Mouse (Mus musculus): ENCODE measurements around the gene Rere. TPM values are rescaled to one million over a fixed set of nuclear protein-coding genes. Genes with fewer than 3 reads are reported as not detected.

The Rere gene
- polyA plus RNA-seq, 1 experiment from 2014 or later, result 57.2 TPM

DNA sequence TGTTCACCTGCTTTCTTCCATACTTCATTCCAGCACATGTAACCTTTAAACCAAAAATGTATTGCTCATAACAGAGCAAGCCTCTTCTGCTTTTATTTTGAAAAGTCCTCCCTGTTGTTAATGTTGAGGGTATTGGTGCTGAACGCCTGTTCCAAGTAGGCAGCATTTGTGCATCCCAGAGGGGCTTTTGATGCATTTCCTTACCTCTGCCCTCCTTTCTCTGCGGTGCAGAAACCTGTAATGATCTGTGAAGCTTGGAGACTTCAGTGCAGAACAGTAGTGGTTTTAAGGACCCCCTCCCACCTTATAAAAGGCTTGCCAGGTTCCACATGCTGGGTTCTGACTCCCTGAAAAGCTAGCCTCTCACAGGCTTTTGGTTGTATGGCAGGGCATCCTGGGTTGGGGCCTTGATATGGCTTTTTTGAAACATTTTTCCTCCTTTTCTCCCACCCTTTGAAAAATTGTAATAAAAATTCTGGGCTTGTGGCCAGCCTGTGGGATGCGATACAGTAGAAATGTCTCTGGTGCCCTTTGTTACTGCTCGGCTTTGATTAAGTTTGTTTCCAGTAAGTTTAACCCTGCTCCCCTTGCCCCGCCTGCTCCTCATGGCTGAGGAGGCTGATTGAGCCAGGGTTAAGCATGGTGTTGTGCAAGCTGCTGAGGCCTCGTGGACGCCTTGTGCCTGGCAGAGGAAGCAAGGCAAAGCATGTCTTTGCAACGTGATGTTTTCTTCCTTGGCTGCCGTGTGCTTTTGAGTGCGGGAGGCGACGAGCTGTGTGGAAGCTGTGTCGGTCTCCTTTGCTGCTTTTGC lies 301.7 kb downstream of the Rere start:
- H3K9ac ChIP-seq, result no peak overlapping the region
- no peaks in the 10 kb centered on the region for H3K36me3 ChIP-seq
- ATAC-seq (ENCODE audit: low FRiP score, low read depth), result no peak
- no peak overlapping the region for H3K4me3 ChIP-seq
- no peaks in the 10 kb centered on the region for H3K9me3 ChIP-seq
- H3K27ac ChIP-seq, result no peak overlapping the region
- WGBS, result 47% methylated on average over 13 of the region's 13 CpGs
- H3K4me2 ChIP-seq (replicated peaks), result no peak overlapping the region
- no peaks in the 10 kb centered on the region for H3K27me3 ChIP-seq (replicated peaks)
- H3K4me1 ChIP-seq, result peaks cover 26% of the 10 kb centered on the region

DNA sequence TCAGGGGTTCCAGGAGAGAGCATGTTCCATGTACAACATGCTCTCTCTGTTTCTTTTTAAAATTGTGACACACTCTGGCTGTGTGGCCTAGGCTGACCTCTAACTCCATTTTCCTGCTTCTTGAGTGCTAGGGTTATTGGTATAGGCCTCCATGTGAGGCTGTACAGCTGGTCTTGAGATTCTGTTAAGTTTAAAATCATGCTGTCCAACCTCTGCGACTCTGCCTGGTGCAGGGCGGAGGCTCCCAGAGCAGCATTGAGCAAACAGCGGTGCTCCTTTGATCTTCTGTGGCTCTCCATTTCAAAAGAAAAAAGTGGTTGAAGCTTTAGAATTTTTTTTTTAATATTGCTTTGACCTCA lies 302.3 kb downstream of the Rere start:
- Histone ChIP-seq H3K27me3 (replicated peaks) (no peaks in the 10 kb centered on the region), H3K9ac (no peak overlapping the region), H3K4me2 (replicated peaks) (no peak overlapping the region), H3K4me3 (no peak overlapping the region), H3K36me3 (no peaks in the 10 kb centered on the region), H3K9me3 (no peaks in the 10 kb centered on the region), H3K27ac (no peak overlapping the region), H3K4me1 (peaks cover 26% of the 10 kb centered on the region)
- no peak for ATAC-seq (ENCODE audit: low FRiP score, low read depth)
- WGBS, result 60% methylated on average over 3 of the region's 3 CpGs

GRCm38 (mm10) chr4:150585800-150586199 lies 304.4 kb downstream of the Rere start:
- ATAC-seq (ENCODE audit: low FRiP score, low read depth), result no peak
- Histone ChIP-seq H3K4me1 (peaks cover 33% of the 10 kb centered on the region), H3K27ac (no peak overlapping the region), H3K36me3 (no peaks in the 10 kb centered on the region), H3K4me2 (replicated peaks) (no peak overlapping the region), H3K27me3 (replicated peaks) (no peaks in the 10 kb centered on the region), H3K9ac (no peak overlapping the region), H3K9me3 (no peaks in the 10 kb centered on the region), H3K4me3 (no peak overlapping the region)
- 89% methylated on average over 2 of the region's 2 CpGs for WGBS

- no peak overlapping the region for H3K4me2 ChIP-seq (replicated peaks)
- WGBS, result 94% methylated on average over 5 of the region's 5 CpGs
- H3K36me3 ChIP-seq, result no peaks in the 10 kb centered on the region
- no peaks in the 10 kb centered on the region for H3K27me3 ChIP-seq (replicated peaks)
- peaks cover 37% of the 10 kb centered on the region for H3K4me1 ChIP-seq
- no peak overlapping the region for H3K4me3 ChIP-seq
- H3K9ac ChIP-seq, result no peak overlapping the region
- H3K9me3 ChIP-seq, result no peaks in the 10 kb centered on the region
- no peak overlapping the region for H3K27ac ChIP-seq
- no peak for ATAC-seq (ENCODE audit: low FRiP score, low read depth)
Measured at GRCm38 (mm10) chr4:150586275-150586674, 304.8 kb downstream of the Rere start.

- Histone ChIP-seq H3K4me3 (no peak overlapping the region), H3K9ac (no peak overlapping the region), H3K4me2 (replicated peaks) (no peak overlapping the region), H3K9me3 (no peaks in the 10 kb centered on the region), H3K27ac (no peak overlapping the region), H3K27me3 (replicated peaks) (no peaks in the 10 kb centered on the region), H3K4me1 (peaks cover 37% of the 10 kb centered on the region), H3K36me3 (no peaks in the 10 kb centered on the region)
- 91% methylated on average over 8 of the region's 8 CpGs for WGBS
- ATAC-seq (ENCODE audit: low FRiP score, low read depth), result no peak
Measured at GRCm38 (mm10) chr4:150587597-150588299, 306.3 kb downstream of the Rere start.

GRCm38 (mm10) chr4:150588300-150588621 lies 306.8 kb downstream of the Rere start:
- no peak overlapping the region for H3K27ac ChIP-seq
- no peak overlapping the region for H3K4me3 ChIP-seq
- no peak overlapping the region for H3K4me2 ChIP-seq (replicated peaks)
- ATAC-seq (ENCODE audit: low FRiP score, low read depth), result no peak
- H3K9me3 ChIP-seq, result no peaks in the 10 kb centered on the region
- peaks cover 32% of the 10 kb centered on the region for H3K4me1 ChIP-seq
- no peaks in the 10 kb centered on the region for H3K27me3 ChIP-seq (replicated peaks)
- H3K9ac ChIP-seq, result no peak overlapping the region
- H3K36me3 ChIP-seq, result no peaks in the 10 kb centered on the region
- WGBS, result 90% methylated on average over 2 of the region's 2 CpGs

GRCm38 (mm10) chr4:150590621-150591282 lies 309.3 kb downstream of the Rere start:
- no peak for ATAC-seq (ENCODE audit: low FRiP score, low read depth)
- no peak overlapping the region for H3K27ac ChIP-seq
- H3K4me1 ChIP-seq, result peaks cover 22% of the 10 kb centered on the region

DNA sequence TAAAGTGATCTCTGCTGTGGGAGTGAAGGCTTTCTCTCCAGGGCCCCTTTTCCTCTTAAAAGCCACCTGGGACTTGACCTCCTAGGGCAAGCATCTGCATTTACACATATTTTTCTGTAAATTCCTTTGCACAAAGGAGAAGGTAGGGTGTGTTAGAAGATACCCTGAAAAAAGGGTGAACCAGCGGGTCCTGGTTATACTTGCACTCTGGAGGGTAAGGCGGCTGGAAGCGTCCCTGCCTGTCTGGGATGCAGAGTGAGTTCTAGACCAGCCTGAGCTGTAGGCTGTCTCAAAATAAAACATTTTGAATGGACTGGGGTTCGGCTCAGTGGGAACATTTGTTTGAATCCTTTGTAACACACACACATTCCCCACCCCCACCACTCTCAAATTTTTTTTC lies 310.2 kb downstream of the Rere start:
- WGBS, result 62% methylated on average over 4 of the region's 4 CpGs
- no peak overlapping the region for H3K9ac ChIP-seq
- H3K4me1 ChIP-seq, result peaks cover 22% of the 10 kb centered on the region
- H3K9me3 ChIP-seq, result no peaks in the 10 kb centered on the region
- ATAC-seq (ENCODE audit: low FRiP score, low read depth), result no peak
- no peaks in the 10 kb centered on the region for H3K27me3 ChIP-seq (replicated peaks)
- no peak overlapping the region for H3K27ac ChIP-seq
- no peak overlapping the region for H3K4me2 ChIP-seq (replicated peaks)
- no peaks in the 10 kb centered on the region for H3K36me3 ChIP-seq
- H3K4me3 ChIP-seq, result no peak overlapping the region

More at GRCm38 (mm10) chr4:150590621-150591282, 309.3 kb downstream of the Rere start:
- 34% methylated on average over 3 of the region's 3 CpGs for WGBS
- no peaks in the 10 kb centered on the region for H3K27me3 ChIP-seq (replicated peaks)
- H3K4me3 ChIP-seq, result no peak overlapping the region
- no peaks in the 10 kb centered on the region for H3K9me3 ChIP-seq
- H3K4me2 ChIP-seq (replicated peaks), result no peak overlapping the region
- H3K9ac ChIP-seq, result no peak overlapping the region
- H3K36me3 ChIP-seq, result no peaks in the 10 kb centered on the region

- Histone ChIP-seq H3K4me1 (peaks cover 22% of the 10 kb centered on the region), H3K36me3 (no peaks in the 10 kb centered on the region), H3K9ac (no peak overlapping the region), H3K27ac (no peak overlapping the region), H3K27me3 (replicated peaks) (no peaks in the 10 kb centered on the region), H3K4me3 (no peak overlapping the region), H3K9me3 (no peaks in the 10 kb centered on the region), H3K4me2 (replicated peaks) (no peak overlapping the region)
- WGBS, result 89% methylated on average over 6 of the region's 6 CpGs
- ATAC-seq (ENCODE audit: low FRiP score, low read depth), result no peak
Measured at GRCm38 (mm10) chr4:150592087-150592486, 310.6 kb downstream of the Rere start.

GRCm38 (mm10) chr4:150593473-150594217 lies 312.2 kb downstream of the Rere start:
- Histone ChIP-seq H3K36me3 (no peaks in the 10 kb centered on the region), H3K4me3 (no peak overlapping the region), H3K4me1 (peaks cover 22% of the 10 kb centered on the region), H3K4me2 (replicated peaks) (no peak overlapping the region), H3K9ac (no peak overlapping the region), H3K27ac (no peak overlapping the region), H3K27me3 (replicated peaks) (no peaks in the 10 kb centered on the region), H3K9me3 (no peaks in the 10 kb centered on the region)
- WGBS, result 83% methylated on average over 4 of the region's 4 CpGs
- ATAC-seq (ENCODE audit: low FRiP score, low read depth), result no peak

DNA sequence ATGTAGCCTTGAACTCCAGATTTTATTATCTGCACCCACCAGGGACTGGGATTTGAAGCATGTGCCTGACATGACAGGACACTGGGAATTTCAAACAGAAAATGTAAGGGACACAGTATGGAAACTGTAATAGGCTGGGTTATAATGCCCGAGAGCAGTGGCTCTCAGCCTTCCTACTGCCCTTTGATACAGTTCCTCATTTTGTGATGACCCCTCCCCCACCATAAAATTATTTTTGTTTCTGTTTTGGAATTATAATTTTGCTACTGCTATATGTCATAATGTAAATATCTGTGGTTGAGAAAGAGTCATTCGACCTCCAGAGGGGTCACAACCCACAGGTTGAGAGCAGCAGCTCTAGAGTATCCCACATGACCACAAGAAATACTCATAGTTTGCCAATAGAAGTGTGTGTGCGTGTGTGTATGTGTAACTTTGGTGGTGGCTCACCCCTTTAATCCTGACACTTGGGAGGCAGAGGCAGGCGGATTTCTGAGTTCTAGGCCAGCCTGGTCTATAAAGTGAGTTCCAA lies 312.9 kb downstream of the Rere start:
- peaks cover 22% of the 10 kb centered on the region for H3K4me1 ChIP-seq

DNA sequence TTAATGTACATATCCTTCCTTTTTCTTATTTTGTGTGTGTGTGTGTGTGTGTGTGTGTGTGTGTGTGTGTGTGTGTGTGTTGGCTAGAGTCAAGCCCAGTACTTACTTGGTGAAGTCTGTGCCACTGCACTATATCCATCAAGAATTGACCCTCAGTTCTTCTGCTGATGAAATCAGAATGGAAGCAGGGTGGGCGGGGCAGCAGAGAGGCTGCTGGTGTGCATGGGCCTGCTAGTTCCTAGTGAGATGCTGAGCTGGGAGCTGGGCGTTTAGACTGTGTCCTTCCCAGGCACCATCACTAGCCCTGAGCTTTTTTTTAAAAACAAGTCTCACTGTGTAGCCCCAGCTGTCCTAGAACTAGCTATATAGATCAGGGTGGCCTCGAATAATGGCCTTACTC lies 313.6 kb downstream of the Rere start:
- Histone ChIP-seq H3K9me3 (no peaks in the 10 kb centered on the region), H3K4me2 (replicated peaks) (no peak overlapping the region), H3K27ac (no peak overlapping the region), H3K4me3 (no peak overlapping the region), H3K9ac (no peak overlapping the region), H3K36me3 (no peaks in the 10 kb centered on the region), H3K4me1 (peaks cover 22% of the 10 kb centered on the region), H3K27me3 (replicated peaks) (no peaks in the 10 kb centered on the region)
- WGBS, result 84% methylated on average over 3 of the region's 3 CpGs
- ATAC-seq (ENCODE audit: low FRiP score, low read depth), result no peak

More for the DNA sequence above, 312.9 kb downstream of the Rere start:
- Histone ChIP-seq H3K9ac (no peak overlapping the region), H3K4me3 (no peak overlapping the region), H3K9me3 (no peaks in the 10 kb centered on the region), H3K4me2 (replicated peaks) (no peak overlapping the region), H3K27ac (no peak overlapping the region), H3K36me3 (no peaks in the 10 kb centered on the region), H3K27me3 (replicated peaks) (no peaks in the 10 kb centered on the region)
- WGBS, result 92% methylated on average over 4 of the region's 4 CpGs
- ATAC-seq (ENCODE audit: low FRiP score, low read depth), result no peak

Measured in neural tube, embryonic 12.5 days (tissue).